Mouse (Mus musculus): ENCODE data around the gene Hist1h3c.
"Not testable (repeated sequence)": the region's sequence is repeated elsewhere in the genome, so short reads cannot be mapped to it uniquely, and the experiment has no call there.

Hist1h3c gene

GRCm38 (mm10) chr13:23739922-23740252, 5.5 kb downstream of the Hist1h3c start:
- no peak for DNase-seq (ENCODE audit: low read depth, low spot score)

- DNase-seq (ENCODE audit: low read depth, low spot score), result no peak
These were observed 6.1 kb downstream of the Hist1h3c start for GRCm38 (mm10) chr13:23739069-23739921.

GRCm38 (mm10) chr13:23738677-23739068, 6.7 kb downstream of the Hist1h3c start, which contains the start of gene Hist1h1c:
TSS of gene Hist1h1c (plus strand) at chr13:23738808.
- no peak for DNase-seq (ENCODE audit: low read depth, low spot score)

GRCm38 (mm10) chr13:23738041-23738440, 7.4 kb downstream of the Hist1h3c start:
- DNase-seq (ENCODE audit: low read depth, low spot score), result no peak

- DNase-seq (ENCODE audit: low read depth, low spot score), result no peak
These were observed 8.3 kb downstream of the Hist1h3c start for GRCm38 (mm10) chr13:23737091-23737490.

DNA sequence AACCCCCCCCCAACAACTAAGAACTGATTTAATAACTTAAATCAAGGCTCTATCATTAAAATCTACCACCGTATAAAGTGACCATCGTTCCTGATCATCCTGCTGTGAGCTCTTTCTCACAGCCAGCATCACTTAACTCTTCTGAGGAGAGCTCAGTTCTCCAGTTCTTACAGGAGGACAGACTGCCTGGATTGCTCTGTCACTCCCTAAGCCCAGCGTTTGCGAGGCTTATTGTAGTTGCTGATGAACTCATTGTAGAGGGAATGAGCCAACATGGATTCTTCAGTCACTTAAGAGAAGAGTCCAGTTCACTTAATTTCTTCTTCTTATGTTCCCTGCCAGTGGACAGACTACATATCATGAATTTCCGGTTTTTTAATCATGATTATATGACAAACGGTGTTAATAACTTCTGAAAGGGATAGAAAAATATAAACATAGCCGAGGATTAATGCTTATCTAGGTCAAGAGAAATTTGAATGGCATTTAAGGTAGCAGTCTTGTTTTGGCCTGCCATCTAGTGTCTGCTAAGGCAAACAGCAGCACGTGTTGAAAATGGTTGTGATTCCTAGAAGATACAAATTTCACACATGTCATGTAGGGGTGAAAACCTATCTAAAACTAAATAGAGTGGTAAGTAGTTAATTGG, 13.1 kb downstream of the Hist1h3c start:
- DNase-seq (ENCODE audit: low read depth, low spot score), result no peak

DNA sequence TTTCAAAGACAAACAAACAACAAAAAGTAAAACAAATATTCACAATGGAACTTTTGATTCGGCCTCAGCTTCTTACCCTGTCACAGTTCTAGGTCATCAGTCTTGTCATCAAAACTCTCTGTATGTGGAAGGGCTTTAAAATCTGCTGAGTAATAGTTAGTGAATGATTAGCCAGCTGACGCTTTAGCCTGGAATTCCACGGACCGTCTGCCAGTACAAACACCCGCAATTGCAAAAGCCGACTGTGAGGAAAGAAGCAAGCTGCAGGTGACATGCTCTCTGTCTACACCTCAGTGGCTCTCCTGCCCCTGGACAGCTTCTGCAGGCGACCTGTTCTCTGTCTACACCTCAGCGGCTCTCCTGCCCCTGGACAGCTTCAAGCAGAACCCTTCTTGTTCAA, 14.9 kb downstream of the Hist1h3c start:
- no peak for DNase-seq (ENCODE audit: low read depth, low spot score)

- no peak for DNase-seq (ENCODE audit: low read depth, low spot score)
These were observed 15.7 kb downstream of the Hist1h3c start for GRCm38 (mm10) chr13:23729706-23730105.

DNA sequence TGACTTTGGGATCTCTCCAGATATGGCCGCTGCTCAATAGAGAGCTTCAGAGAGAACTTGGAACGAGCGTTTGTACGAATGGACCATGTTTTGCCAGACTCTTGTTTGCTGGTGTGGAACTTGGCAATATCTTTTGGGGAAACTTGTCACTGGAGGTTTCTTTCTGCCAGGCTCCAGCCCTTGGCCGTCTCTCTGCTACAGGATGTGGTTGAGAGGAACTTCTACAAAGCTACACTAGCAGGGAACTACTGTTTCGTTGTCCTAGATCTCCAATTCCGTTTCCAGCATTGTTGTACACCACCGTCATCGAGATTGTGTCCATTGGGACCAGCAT, 16.2 kb downstream of the Hist1h3c start:
- DNase-seq (ENCODE audit: low read depth, low spot score), result no peak

DNA sequence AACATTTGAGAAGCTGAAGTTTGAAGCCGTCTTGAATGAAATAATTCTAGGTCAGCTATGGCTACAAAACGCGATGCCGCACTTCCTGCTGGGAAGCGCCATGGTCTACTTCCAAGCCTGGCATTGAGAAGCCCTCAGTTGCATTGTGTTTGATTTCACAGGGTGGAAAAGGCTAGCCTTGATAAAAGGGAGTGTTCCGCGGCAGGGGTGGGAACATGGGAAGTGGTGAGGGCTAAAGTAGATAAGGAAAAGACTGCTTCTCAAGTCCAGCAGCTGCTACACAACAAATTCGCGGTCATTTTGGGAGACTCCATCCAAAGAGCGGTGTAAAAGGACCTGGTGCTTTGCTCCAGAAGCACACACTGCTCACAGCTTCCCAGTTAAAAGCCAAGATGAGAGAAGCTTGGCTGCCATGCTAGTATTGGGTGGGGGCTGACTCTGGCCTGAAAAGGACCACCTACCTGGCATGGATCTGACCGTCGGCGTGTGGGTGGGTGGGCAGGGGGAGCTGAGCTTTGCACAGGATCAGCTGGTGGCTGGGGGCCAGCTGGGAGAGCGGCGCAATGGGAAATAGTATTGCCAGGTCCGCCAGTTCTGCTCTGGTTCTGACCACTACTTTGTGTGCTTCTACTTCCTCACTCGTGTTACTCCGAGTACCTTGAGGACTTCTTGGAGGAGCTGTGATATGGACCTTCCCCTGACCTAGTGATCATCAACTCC, 16.8 kb downstream of the Hist1h3c start:
- DNase-seq (ENCODE audit: low read depth, low spot score), result no peak

DNA sequence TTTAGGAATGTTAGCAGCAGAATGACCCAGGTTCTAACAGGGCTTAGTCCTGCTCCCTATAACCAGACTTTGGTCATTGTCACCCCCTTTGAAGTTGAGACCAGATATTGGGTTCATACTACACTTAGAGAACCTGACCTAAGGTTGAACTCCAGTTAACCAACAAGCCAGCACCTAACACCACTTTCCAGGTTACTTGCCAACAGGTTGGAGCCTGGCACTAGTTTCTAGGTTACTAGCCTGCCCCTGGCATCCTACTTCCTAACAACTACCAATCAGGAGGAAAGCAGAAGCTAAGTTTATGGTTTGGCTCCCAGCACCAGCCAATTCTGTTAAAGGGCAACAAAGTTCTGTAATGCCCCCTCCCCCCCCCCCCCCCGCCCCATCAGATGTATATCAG, 20.2 kb downstream of the Hist1h3c start:
- no peak for DNase-seq (ENCODE audit: low read depth, low spot score)

DNA sequence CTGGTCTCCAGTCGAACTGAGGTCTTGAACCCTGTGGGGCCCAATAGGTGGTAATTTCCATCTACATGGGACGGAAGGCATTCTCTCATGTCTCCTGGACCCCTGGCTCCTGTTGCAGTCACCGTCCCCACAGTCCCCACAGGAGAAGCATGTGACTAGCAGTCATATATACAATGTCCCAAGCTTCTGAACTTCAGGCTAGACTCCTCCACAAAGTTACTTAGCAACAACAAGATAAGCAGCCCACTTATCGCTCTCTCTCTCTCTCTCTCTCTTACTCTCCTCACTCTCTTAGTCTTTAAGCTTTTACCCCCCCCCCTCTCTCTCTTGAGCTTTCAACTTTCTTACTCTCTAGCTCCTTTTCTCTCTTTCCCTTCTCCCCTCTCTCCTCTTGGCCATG, 21.2 kb downstream of the Hist1h3c start:
- DNase-seq (ENCODE audit: low read depth, low spot score), result no peak

DNA sequence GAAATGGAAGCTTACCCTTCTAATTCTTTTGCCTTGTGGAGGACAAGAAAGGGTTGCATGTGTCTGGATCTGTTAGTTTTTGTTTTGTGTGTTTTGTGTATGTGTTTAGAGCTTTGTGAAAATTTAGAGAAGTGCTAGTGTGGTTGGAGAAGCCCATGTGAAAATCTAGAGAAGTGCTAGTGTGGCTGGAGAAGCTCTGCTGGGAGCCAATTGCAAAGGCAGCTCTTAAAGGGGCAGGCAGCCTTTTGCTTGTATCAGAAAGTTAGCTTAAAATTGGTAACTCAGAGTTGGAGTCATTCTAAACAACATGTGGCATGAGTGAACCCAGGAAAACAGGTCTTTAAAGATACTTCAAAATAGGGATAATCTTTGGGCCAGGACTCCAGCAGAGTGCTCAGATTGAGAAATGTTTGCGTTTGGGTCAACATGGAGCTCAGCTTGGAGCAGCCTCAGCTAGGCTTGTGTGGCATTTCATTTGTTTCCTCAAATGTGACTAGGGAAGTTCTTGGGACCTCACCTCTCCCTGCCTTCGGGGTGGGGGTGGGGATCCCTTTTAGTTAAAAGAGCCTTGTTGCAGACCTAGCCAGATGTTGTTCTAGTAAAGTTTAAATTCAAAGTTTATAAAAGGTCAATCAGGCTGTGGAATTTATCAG, 27.7 kb downstream of the Hist1h3c start:
- DNase-seq (ENCODE audit: low read depth, low spot score), result not testable (repeated sequence)

DNA sequence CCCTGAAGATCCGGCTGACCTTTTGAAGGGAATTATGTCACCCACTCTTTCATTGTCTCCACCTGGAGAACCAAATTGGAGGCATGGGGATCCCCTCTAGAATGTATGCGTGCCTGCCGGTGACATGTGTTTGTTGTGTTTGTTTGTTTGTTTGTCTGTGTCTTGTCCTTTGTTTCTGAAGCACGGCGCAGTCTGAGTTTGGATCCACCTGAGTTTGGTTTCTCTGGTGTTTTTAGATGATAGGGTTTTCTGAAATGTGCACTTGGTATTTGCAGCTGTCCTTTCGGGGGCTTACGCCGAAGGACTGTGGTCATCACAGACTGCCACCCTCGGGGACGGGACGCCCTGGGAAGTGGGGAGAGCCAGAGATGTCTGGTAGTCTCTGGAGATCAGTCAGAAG, 28.2 kb downstream of the Hist1h3c start:
- DNase-seq (ENCODE audit: low read depth, low spot score), result no peak

DNA sequence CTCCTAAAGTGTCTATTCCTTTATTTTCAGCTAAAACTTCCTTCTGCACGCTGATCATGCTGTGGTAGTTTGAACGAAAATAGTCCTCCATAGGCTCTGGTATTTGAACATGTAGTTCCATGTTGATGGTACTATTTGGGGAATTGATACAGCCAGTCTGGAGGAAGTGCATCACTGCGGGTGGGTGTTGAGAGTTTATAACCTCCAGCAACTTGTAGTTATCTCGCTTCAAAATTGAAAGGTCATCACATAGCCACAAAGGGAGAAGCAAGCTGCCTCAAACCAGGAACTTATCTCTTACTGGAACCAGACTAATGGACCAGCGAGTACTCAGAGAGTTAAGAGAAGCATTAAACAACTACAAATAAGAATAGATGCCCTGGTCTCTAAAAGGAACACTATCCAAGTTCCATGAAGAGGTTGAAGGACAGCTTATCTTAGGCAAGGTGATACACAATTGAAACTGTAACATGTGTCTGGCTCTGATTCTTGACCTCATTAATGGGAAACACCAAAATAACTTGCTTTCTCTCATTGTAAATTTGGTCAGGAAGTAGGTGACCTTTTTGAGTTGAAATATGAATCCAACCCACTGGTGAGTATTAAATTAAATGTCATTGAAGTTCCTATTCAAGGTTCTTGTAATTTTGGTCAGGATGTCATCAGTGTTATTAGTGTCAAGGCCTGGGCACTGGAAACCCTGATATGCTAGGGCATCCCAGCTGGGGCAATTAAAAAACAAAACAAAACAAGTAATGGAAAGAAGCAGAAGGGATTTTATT, 28.9 kb downstream of the Hist1h3c start:
- DNase-seq (ENCODE audit: low read depth, low spot score), result no peak

- peak; percentile 24 for DNase-seq (ENCODE audit: low read depth, low spot score)
These were observed 34.9 kb downstream of the Hist1h3c start, which contains the start of gene Hfe for GRCm38 (mm10) chr13:23710374-23711089. TSS of gene Hfe (minus strand) at chr13:23710854.

DNA sequence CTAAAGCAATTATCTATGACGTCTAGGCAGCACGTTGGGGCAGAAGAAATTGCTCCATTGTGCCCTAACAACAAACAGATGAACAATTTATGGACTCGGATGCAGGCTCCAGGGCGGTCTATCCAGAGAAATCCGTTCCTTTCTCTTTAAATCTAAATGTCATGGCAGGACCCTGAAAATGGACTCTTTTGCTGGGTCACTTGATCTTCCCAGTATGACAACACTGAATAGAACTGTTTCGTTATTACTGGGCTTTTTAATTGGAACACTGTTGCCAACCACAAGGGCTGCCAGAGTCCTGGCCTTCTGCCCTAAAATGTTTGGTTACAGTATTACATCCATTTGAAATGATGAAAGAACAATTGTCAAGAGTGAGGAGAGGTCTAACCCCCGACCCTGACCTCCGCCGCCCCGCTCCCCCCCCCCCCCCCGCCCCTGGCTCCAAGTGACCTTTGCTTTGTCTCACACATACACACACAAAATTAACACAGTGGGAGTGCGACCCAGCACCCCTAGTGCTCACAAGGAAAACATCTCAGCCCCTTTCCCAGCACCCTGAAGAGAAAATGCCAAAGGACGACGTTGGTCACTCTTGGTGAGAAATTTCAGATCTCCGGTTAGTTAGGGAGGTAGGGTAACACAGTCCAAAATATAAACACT, 35.6 kb downstream of the Hist1h3c start:
- no peak for DNase-seq (ENCODE audit: low read depth, low spot score)

DNA sequence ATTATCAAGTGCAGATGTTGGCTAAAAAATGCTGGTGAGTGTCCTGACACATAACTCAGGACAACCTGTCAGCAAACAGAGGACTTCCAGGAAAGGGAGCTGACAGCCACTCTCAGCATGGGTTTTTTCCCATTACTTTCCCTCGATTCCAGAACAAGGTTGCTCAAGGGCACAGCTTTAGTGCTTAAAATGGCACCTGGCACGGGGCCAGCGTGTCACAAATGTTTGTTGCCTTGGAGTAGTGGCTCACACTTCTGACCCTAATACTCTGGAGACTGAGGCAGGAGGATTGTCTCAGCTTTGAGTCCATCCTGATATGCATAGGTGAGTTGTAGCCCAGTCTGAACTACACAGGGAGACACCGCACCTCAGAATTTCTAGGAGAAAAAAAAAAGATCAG, 36.7 kb downstream of the Hist1h3c start:
- no peak for DNase-seq (ENCODE audit: low read depth, low spot score)

- DNase-seq (ENCODE audit: low read depth, low spot score), result no peak
These were observed 37.4 kb downstream of the Hist1h3c start for GRCm38 (mm10) chr13:23708041-23708440.

- DNase-seq (ENCODE audit: low read depth, low spot score), result no peak
These were observed 38.6 kb downstream of the Hist1h3c start for GRCm38 (mm10) chr13:23706771-23707170.

Data from WW6 (cell line).